Mouse (Mus musculus) CD4-positive helper T cell, adult 2 months (primary cell): ENCODE measurements around the gene Olfr267.

Experiments
- DNase-seq: peaks from one replicate; pipeline ENCODE4 v3.0.0-alpha.2; 2012; ENCODE audit warnings: low read depth, missing footprints, low spot score

The Olfr267 gene

GRCm38 (mm10) chr4:58787616-58788015, at the start of gene Olfr267:
Gene Olfr267 (minus strand): TSS chr4:58787716.
- no peak for DNase-seq

- DNase-seq = no peak
Observed at GRCm38 (mm10) chr4:58832908-58833307, 45.4 kb upstream of the Olfr267 start.

DNA sequence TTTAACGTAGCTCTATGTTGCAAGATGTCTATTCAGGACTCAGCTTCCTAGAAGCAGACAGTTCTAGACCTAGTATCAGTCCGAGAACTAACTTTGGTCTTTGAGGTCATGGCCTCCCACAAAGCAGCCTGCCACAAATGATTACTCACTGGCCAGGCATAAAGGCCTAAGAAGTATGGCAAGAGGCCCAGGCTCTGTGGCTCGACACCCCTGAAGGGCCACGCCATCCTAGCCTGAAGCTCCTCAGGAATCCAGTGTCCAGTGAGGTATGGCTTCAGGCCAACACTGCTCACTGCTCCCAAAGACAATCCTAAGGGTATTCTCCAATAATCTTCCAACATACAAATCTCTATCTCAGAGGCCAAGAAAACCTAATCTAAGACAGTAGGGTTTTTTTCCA, 38.4 kb upstream of the Olfr267 start:
- no peak for DNase-seq

DNA sequence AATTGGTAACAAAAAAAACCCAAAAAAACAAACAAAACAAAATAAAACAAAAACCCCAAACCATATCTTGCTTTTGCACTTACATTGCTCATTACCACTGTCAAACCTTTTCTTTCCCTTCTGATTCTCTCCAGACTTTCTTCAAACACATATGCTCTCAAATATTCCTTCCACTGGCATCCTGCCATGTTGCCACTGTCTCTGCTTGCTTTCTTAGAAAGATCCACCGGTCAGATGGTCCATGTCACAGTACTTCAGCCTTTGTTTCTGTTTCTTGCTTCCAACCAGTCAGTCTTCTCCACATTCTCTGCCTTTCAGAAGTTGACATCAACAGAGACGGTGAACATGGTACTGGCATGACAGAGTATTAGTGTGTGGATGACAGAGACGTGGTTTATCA, 857 bp downstream of the Olfr267 start:
- no peak for DNase-seq

- no peak for DNase-seq
Observed at GRCm38 (mm10) chr4:58763417-58763816, 24.1 kb downstream of the Olfr267 start.

GRCm38 (mm10) chr4:58749510-58749909, 38.0 kb downstream of the Olfr267 start:
- DNase-seq = no peak

DNA sequence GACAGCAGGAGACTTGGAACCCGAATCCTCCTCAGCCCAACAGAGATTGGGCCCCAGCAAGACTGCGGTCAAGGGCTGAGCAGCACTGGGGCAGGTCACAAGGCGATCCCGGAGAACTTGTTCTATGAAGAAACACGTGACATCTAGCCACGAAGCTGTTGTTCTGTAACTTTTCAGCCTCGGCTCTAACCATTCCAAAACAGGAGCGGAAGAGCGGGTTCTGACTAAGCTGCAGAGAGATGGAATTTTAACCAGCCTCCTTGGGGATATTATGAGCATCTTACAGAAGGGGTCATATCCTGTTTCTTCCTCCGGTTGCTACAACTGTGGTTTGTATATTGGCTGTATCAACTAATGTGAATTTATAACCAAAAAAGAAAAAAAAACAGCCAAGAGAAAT, 38.4 kb downstream of the Olfr267 start:
- DNase-seq = no peak

DNA sequence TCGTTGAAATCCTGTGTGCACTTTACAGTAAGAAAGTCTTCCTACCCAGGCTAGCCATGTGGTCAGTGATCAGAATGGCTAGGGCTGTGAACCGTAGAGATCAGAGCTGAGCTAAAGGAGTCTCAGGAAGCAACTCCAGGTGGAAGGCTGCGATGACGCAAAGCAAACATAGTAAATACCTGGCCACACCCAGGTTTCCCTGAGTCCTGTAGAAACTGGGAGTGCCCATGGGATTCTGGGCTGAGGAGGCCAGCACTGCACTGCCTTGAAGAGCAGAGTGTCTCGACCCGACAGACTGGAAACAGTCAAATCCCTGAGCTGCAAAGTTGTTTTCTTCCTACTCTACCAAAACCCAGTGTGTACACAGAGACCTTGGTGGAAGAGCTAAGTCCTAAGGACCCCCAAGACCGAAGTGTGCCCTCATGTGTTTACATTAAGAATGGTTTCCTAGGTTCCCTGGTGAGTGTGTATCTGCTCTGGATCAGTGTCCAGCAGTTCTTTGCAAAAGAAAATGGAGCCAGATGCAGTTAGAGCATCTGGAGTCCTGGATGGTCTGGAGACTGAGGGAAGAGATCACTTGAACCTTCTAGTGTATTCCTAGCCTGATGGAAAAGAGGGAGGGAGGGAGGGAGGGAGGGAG, 41.8 kb downstream of the Olfr267 start:
- no peak for DNase-seq

DNA sequence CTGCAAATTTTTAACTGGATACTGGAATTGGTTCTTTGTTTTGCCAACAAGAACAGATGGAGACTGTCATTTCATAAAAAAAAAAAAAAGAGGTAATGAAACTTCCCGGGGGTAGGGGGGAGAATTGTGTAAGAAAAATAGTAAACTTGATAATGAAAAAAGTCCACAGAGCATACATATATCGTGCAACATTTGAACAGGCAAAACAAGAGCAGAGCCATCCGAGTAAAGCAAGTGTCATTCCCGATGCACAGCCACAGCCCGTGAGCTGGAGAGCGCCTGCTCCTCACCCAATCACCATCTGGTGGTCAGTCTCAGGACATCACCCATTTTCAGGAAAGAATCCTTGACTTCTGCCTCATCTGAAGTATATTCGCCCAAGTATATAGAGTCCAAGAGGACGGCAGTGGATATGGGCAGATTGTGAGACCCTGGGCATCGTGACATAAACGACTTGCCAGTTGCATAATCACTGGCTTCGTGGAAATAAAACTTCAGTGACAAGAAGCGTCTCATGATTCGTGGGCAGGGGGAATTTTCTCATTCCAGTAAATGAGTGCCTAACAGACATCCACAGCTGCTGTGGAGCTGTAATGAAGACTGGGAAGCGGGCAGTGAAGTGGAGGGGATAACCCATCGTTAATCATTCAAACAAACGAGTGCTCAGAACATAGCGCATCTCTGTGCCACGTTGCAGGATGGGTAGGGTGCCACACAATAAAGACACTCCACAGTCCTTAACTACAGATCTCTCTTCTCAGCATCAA, 50.5 kb downstream of the Olfr267 start:
- DNase-seq = no peak
